9 mouse cellular contexts compared by ENCODE assay signal in genomic region chr8:117402911-117403704, GRCm38 (mm10).
DNase-seq lines count a peak whose midpoint lies in the region; ATAC-seq lines count a peak whose summit lies in the region.
"Had no signal": no experiment of that assay in that cellular context is flagged by ENCODE, and none has a peak within 500 bp of the region (broad histone marks: within the 10 kb centered on the region; RNA-seq: fewer than 3 reads in every experiment).

No protein-coding gene starts in this region.

- peak overlapping the region; percentile 23; the same call in 1 of the 2 replicates for H3K4me3 ChIP-seq in heart, embryonic 13.5 days
- no peak overlapping the region for H3K4me3 ChIP-seq in forebrain, embryonic 14.5 days (ENCODE audit: low read depth, low read length)
- no peak overlapping the region for H3K4me3 ChIP-seq in limb, embryonic 11.5 days (ENCODE audit: low read depth, low read length)

- no peaks in the 10 kb centered on the region for H3K9me3 ChIP-seq in heart, embryonic 13.5 days
- H3K9me3 ChIP-seq in forebrain, embryonic 14.5 days (replicated peaks; ENCODE audit: control insufficient read depth, low read length): no peaks in the 10 kb centered on the region
- no peaks in the 10 kb centered on the region for H3K9me3 ChIP-seq in limb, embryonic 11.5 days (ENCODE audit: control insufficient read depth, low read length)

- WGBS in heart, embryonic 13.5 days: 65% methylated on average over 9 of the region's 9 CpGs
- WGBS in forebrain, embryonic 14.5 days: 73% methylated on average over 9 of the region's 9 CpGs
- WGBS in limb, embryonic 11.5 days: 49% methylated on average over 9 of the region's 9 CpGs

- 0 out of 2 replicates have a peak overlapping the region, but pooled peaks have one; percentile 29 for H3K9ac ChIP-seq in heart, embryonic 13.5 days
- no peak overlapping the region for H3K9ac ChIP-seq in forebrain, embryonic 14.5 days (ENCODE audit: low read length)
- H3K9ac ChIP-seq in limb, embryonic 11.5 days (ENCODE audit: low read length): no peak overlapping the region
- H3K9ac ChIP-seq: liver, postnatal 0 days had no signal

- H3K4me2 ChIP-seq in heart, embryonic 13.5 days: peak overlapping the region; percentile 58
- H3K4me2 ChIP-seq in forebrain, embryonic 14.5 days (ENCODE audit: low read length): no peak overlapping the region
- H3K4me2 ChIP-seq in limb, embryonic 11.5 days (ENCODE audit: low read depth, severe bottlenecking): peak overlapping the region; percentile 13; the same call in 1 of the 2 replicates

- no peaks in the 10 kb centered on the region for H3K36me3 ChIP-seq in heart, embryonic 13.5 days
- no peaks in the 10 kb centered on the region for H3K36me3 ChIP-seq in forebrain, embryonic 14.5 days (ENCODE audit: control insufficient read depth, insufficient read depth, low read length)
- no peaks in the 10 kb centered on the region for H3K36me3 ChIP-seq in limb, embryonic 11.5 days (ENCODE audit: control insufficient read depth, insufficient read depth, low read length)

- ATAC-seq in heart, embryonic 13.5 days (ENCODE audit: extremely low read depth, insufficient number of reproducible peaks, low FRiP score, low TSS enrichment): no peak
- ATAC-seq in forebrain, embryonic 14.5 days: peak; percentile 1; the same call in 1 of the 2 replicates
- ATAC-seq in limb, embryonic 11.5 days (ENCODE audit: insufficient number of reproducible peaks, low FRiP score, low TSS enrichment, low read depth): no peak
- ATAC-seq: liver, postnatal 0 days had no signal

- H3K4me1 ChIP-seq in heart, embryonic 13.5 days: peaks cover 25% of the 10 kb centered on the region
- H3K4me1 ChIP-seq in forebrain, embryonic 14.5 days (ENCODE audit: control insufficient read depth, insufficient read depth, low read length): peaks cover 19% of the 10 kb centered on the region; the same call in 1 of the 2 replicates
- H3K4me1 ChIP-seq in limb, embryonic 11.5 days (ENCODE audit: control insufficient read depth, insufficient read depth, low read length): peaks cover 17% of the 10 kb centered on the region

- no peak for DNase-seq in heart, postnatal 4 days
- peak; percentile 39 for DNase-seq in R1 (ENCODE audit: low read depth, low spot score)
- DNase-seq in forebrain, embryonic 14.5 days (ENCODE audit: low spot score): no peak
- peak; percentile 66 for DNase-seq in limb, embryonic 11.5 days (ENCODE audit: low spot score)
- no peak for DNase-seq in frontal cortex, postnatal 14 days (ENCODE audit: low spot score in 2 of 2)
- DNase-seq in spleen, postnatal 14 days (ENCODE audit: low spot score in 2 of 2): no peak
- DNase-seq in lung, postnatal 4 days: no peak
- DNase-seq: liver, postnatal 0 days had no signal

- H3K27ac ChIP-seq in heart, embryonic 13.5 days (replicated peaks): peak overlapping the region; percentile 57
- peak overlapping the region; percentile 67 for H3K27ac ChIP-seq in forebrain, embryonic 14.5 days (ENCODE audit: low read depth, low read length)
- no peak overlapping the region for H3K27ac ChIP-seq in limb, embryonic 11.5 days (replicated peaks; ENCODE audit: low read depth, low read length)

- H3K27me3 ChIP-seq in heart, embryonic 13.5 days (replicated peaks): no peaks in the 10 kb centered on the region
- H3K27me3 ChIP-seq in forebrain, embryonic 14.5 days (replicated peaks; ENCODE audit: control insufficient read depth, insufficient read depth, low read length): no peaks in the 10 kb centered on the region
- no peaks in the 10 kb centered on the region for H3K27me3 ChIP-seq in limb, embryonic 11.5 days (ENCODE audit: control insufficient read depth, insufficient read depth, low read length)

Comparison
In these comparisons a context has a peak if more than half of its experiments do, and no peak if none do; other contexts are left out.
1. DNase-seq: peak in R1 (single experiment) and limb, embryonic 11.5 days (single experiment); none in heart, postnatal 4 days (single experiment), forebrain, embryonic 14.5 days (single experiment), frontal cortex, postnatal 14 days (0 of 2), spleen, postnatal 14 days (0 of 2) and lung, postnatal 4 days (0 of 2).